Mouse (Mus musculus): Measurements from ENCODE around the gene Cd93. TPM values are rescaled to one million over a fixed set of nuclear protein-coding genes. Genes with fewer than 3 reads are reported as not detected.
A peak's percentile ranks its signal among the peaks of the same experiment; 100 is the strongest.

Cd93 gene
- polyA plus RNA-seq, 1 experiment from 2014 or later = 7.5 TPM

- ATAC-seq (ENCODE audit: low FRiP score) (no peak), DNase-seq (ENCODE audit: low spot score) (no peak)
- peaks cover 1% of the 10 kb centered on the region; the same call in 1 of the 2 replicates for H3K4me1 ChIP-seq (replicated peaks; ENCODE audit: control insufficient read depth, insufficient read depth, low read length)
- H3K4me3 ChIP-seq (ENCODE audit: low read depth, low read length) = no peak overlapping the region
- no peaks in the 10 kb centered on the region for H3K9me3 ChIP-seq (ENCODE audit: control insufficient read depth, low read length)
- peaks cover 23% of the 10 kb centered on the region for H3K27me3 ChIP-seq (ENCODE audit: control insufficient read depth, insufficient read depth, low read length)
- H3K27ac ChIP-seq (ENCODE audit: low read depth, low read length) = no peak overlapping the region
- WGBS = 83% methylated on average over 1 of the region's 1 CpGs
- H3K9ac ChIP-seq (ENCODE audit: low read depth, low read length) = no peak overlapping the region
- no peaks in the 10 kb centered on the region for H3K36me3 ChIP-seq (ENCODE audit: control insufficient read depth, insufficient read depth, low read length)
- H3K4me2 ChIP-seq (replicated peaks; ENCODE audit: low read depth, low read length) = no peak overlapping the region
Observed at GRCm38 (mm10) chr2:148402227-148402626, 41.1 kb downstream of the Cd93 start.

- Histone ChIP-seq H3K9ac (ENCODE audit: low read depth, low read length) (no peak overlapping the region), H3K4me2 (replicated peaks; ENCODE audit: low read depth, low read length) (no peak overlapping the region), H3K9me3 (ENCODE audit: control insufficient read depth, low read length) (no peaks in the 10 kb centered on the region), H3K27ac (ENCODE audit: low read depth, low read length) (no peak overlapping the region), H3K36me3 (ENCODE audit: control insufficient read depth, insufficient read depth, low read length) (no peaks in the 10 kb centered on the region), H3K4me3 (ENCODE audit: low read depth, low read length) (no peak overlapping the region), H3K4me1 (replicated peaks; ENCODE audit: control insufficient read depth, insufficient read depth, low read length) (no peaks in the 10 kb centered on the region; the same call in 1 of the 2 replicates), H3K27me3 (ENCODE audit: control insufficient read depth, insufficient read depth, low read length) (peaks cover 20% of the 10 kb centered on the region)
- ATAC-seq (ENCODE audit: low FRiP score) = no peak
- no peak for DNase-seq (ENCODE audit: low spot score)
- 91% methylated on average over 5 of the region's 5 CpGs for WGBS
Observed at GRCm38 (mm10) chr2:148398901-148399685, 44.3 kb downstream of the Cd93 start.

GRCm38 (mm10) chr2:148397784-148398100 is 45.6 kb downstream of the Cd93 start:
- Histone ChIP-seq H3K4me1 (replicated peaks; ENCODE audit: control insufficient read depth, insufficient read depth, low read length) (no peaks in the 10 kb centered on the region; the same call in 1 of the 2 replicates), H3K27me3 (ENCODE audit: control insufficient read depth, insufficient read depth, low read length) (peaks cover 20% of the 10 kb centered on the region), H3K4me3 (ENCODE audit: low read depth, low read length) (no peak overlapping the region), H3K27ac (ENCODE audit: low read depth, low read length) (no peak overlapping the region), H3K36me3 (ENCODE audit: control insufficient read depth, insufficient read depth, low read length) (no peaks in the 10 kb centered on the region), H3K9ac (ENCODE audit: low read depth, low read length) (no peak overlapping the region), H3K9me3 (ENCODE audit: control insufficient read depth, low read length) (no peaks in the 10 kb centered on the region), H3K4me2 (replicated peaks; ENCODE audit: low read depth, low read length) (no peak overlapping the region)
- WGBS = 86% methylated on average over 1 of the region's 1 CpGs
- no peak for DNase-seq (ENCODE audit: low spot score)
- no peak for ATAC-seq (ENCODE audit: low FRiP score)

GRCm38 (mm10) chr2:148397015-148397783 is 46.2 kb downstream of the Cd93 start:
- DNase-seq (ENCODE audit: low spot score) (no peak), ATAC-seq (ENCODE audit: low FRiP score) (no peak)
- 75% methylated on average over 11 of the region's 11 CpGs for WGBS
- no peaks in the 10 kb centered on the region for H3K36me3 ChIP-seq (ENCODE audit: control insufficient read depth, insufficient read depth, low read length)
- H3K4me3 ChIP-seq (ENCODE audit: low read depth, low read length) = no peak overlapping the region
- no peak overlapping the region for H3K9ac ChIP-seq (ENCODE audit: low read depth, low read length)
- H3K27ac ChIP-seq (ENCODE audit: low read depth, low read length) = no peak overlapping the region
- H3K4me1 ChIP-seq (replicated peaks; ENCODE audit: control insufficient read depth, insufficient read depth, low read length) = no peaks in the 10 kb centered on the region; the same call in 1 of the 2 replicates
- H3K27me3 ChIP-seq (ENCODE audit: control insufficient read depth, insufficient read depth, low read length) = peaks cover 20% of the 10 kb centered on the region
- no peaks in the 10 kb centered on the region for H3K9me3 ChIP-seq (ENCODE audit: control insufficient read depth, low read length)
- H3K4me2 ChIP-seq (replicated peaks; ENCODE audit: low read depth, low read length) = no peak overlapping the region

GRCm38 (mm10) chr2:148396209-148396608 is 47.2 kb downstream of the Cd93 start:
- H3K27ac ChIP-seq (ENCODE audit: low read depth, low read length) = no peak overlapping the region
- DNase-seq (ENCODE audit: low spot score) (no peak), ATAC-seq (ENCODE audit: low FRiP score) (no peak)
- WGBS = 72% methylated on average over 10 of the region's 10 CpGs
- H3K27me3 ChIP-seq (ENCODE audit: control insufficient read depth, insufficient read depth, low read length) = peaks cover 20% of the 10 kb centered on the region
- no peaks in the 10 kb centered on the region; the same call in 1 of the 2 replicates for H3K4me1 ChIP-seq (replicated peaks; ENCODE audit: control insufficient read depth, insufficient read depth, low read length)
- H3K9ac ChIP-seq (ENCODE audit: low read depth, low read length) = no peak overlapping the region
- H3K4me2 ChIP-seq (replicated peaks; ENCODE audit: low read depth, low read length) = no peak overlapping the region
- no peak overlapping the region for H3K4me3 ChIP-seq (ENCODE audit: low read depth, low read length)
- no peaks in the 10 kb centered on the region for H3K36me3 ChIP-seq (ENCODE audit: control insufficient read depth, insufficient read depth, low read length)
- no peaks in the 10 kb centered on the region for H3K9me3 ChIP-seq (ENCODE audit: control insufficient read depth, low read length)

GRCm38 (mm10) chr2:148395131-148396051 is 48.0 kb downstream of the Cd93 start, which contains the start of gene Sstr4:
Gene Sstr4 (plus strand): TSS chr2:148395344.
- DNase-seq (ENCODE audit: low spot score) = peak; percentile 67
- H3K9me3 ChIP-seq (ENCODE audit: control insufficient read depth, low read length) = no peaks in the 10 kb centered on the region
- peak within 1 kb of the TSS; percentile 45 for H3K4me3 ChIP-seq (ENCODE audit: low read depth, low read length)
- H3K4me1 ChIP-seq (replicated peaks; ENCODE audit: control insufficient read depth, insufficient read depth, low read length) = no peaks in the 10 kb centered on the region; the same call in 1 of the 2 replicates
- ATAC-seq (ENCODE audit: low FRiP score) = peak; percentile 86
- H3K4me2 ChIP-seq (replicated peaks; ENCODE audit: low read depth, low read length) = peak within 1 kb of the TSS; percentile 94
- no peak within 1 kb of the TSS for H3K27ac ChIP-seq (ENCODE audit: low read depth, low read length)
- H3K9ac ChIP-seq (ENCODE audit: low read depth, low read length) = peak within 1 kb of the TSS; percentile 43
- no peaks in the 10 kb centered on the region for H3K36me3 ChIP-seq (ENCODE audit: control insufficient read depth, insufficient read depth, low read length)
- H3K27me3 ChIP-seq (ENCODE audit: control insufficient read depth, insufficient read depth, low read length) = peaks cover 20% of the 10 kb centered on the region
- WGBS = 5% methylated on average over 66 of the region's 83 CpGs

- Histone ChIP-seq H3K9me3 (ENCODE audit: control insufficient read depth, low read length) (no peaks in the 10 kb centered on the region), H3K4me1 (replicated peaks; ENCODE audit: control insufficient read depth, insufficient read depth, low read length) (no peaks in the 10 kb centered on the region; the same call in 1 of the 2 replicates), H3K4me2 (replicated peaks; ENCODE audit: low read depth, low read length) (no peak overlapping the region), H3K27ac (ENCODE audit: low read depth, low read length) (no peak overlapping the region), H3K36me3 (ENCODE audit: control insufficient read depth, insufficient read depth, low read length) (no peaks in the 10 kb centered on the region), H3K27me3 (ENCODE audit: control insufficient read depth, insufficient read depth, low read length) (peaks cover 20% of the 10 kb centered on the region), H3K4me3 (ENCODE audit: low read depth, low read length) (no peak overlapping the region), H3K9ac (ENCODE audit: low read depth, low read length) (no peak overlapping the region)
- DNase-seq (ENCODE audit: low spot score) (no peak), ATAC-seq (ENCODE audit: low FRiP score) (no peak)
Observed at GRCm38 (mm10) chr2:148393846-148394245, 49.5 kb downstream of the Cd93 start.

- Histone ChIP-seq H3K36me3 (ENCODE audit: control insufficient read depth, insufficient read depth, low read length) (no peaks in the 10 kb centered on the region), H3K9me3 (ENCODE audit: control insufficient read depth, low read length) (no peaks in the 10 kb centered on the region), H3K27me3 (ENCODE audit: control insufficient read depth, insufficient read depth, low read length) (peaks cover 20% of the 10 kb centered on the region), H3K4me3 (ENCODE audit: low read depth, low read length) (no peak overlapping the region), H3K4me2 (replicated peaks; ENCODE audit: low read depth, low read length) (no peak overlapping the region), H3K9ac (ENCODE audit: low read depth, low read length) (no peak overlapping the region), H3K4me1 (replicated peaks; ENCODE audit: control insufficient read depth, insufficient read depth, low read length) (no peaks in the 10 kb centered on the region; the same call in 1 of the 2 replicates), H3K27ac (ENCODE audit: low read depth, low read length) (no peak overlapping the region)
- WGBS = 67% methylated on average over 1 of the region's 1 CpGs
- ATAC-seq (ENCODE audit: low FRiP score) (no peak), DNase-seq (ENCODE audit: low spot score) (no peak)
Observed at GRCm38 (mm10) chr2:148393149-148393548, 50.2 kb downstream of the Cd93 start.
